Mouse (Mus musculus) spleen, adult 2 months (tissue): ENCODE results near the gene Nnat.

Experiments used
- CTCF ChIP-seq: fragments of 200-500 bp; IDR thresholded peaks from 2 replicates; pipeline ENCODE4 v1.5.1; 2011; ENCODE audit warnings: mild to moderate bottlenecking, inconsistent platforms; ENCODE audit not compliant: insufficient read depth, insufficient read length, insufficient replicate concordance; ENCODE audit errors: extremely low read depth
- POLR2A ChIP-seq: fragments of 200-500 bp; IDR thresholded peaks from 2 replicates; pipeline ENCODE4 v1.6.1; 2011; ENCODE audit warnings: low read depth, low read length, inconsistent platforms

DNA sequence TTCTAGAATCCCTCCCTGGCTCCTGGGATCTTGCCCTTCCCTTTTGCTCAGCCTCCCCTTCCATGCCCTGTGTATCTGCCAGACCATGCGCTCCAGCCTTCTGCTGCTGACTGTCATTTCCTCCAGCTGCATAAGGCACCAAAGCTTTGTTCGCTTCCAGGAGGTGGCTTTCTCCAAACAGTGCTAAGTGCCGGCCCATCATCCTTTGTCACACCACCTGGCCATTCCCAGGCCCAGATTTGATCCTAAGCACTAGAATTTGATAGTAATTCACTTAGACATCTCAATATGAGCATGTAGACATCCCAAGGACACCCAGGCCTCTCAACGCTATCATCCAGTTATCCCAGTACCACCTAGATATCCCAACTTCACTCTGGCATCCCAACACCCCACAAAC, 25.7 kb upstream of the Nnat start:
- TF ChIP-seq POLR2A (no peak), CTCF (no peak)
